Mouse (Mus musculus) adipose tissue, adult 10 weeks (tissue): ENCODE measurements around the gene Krt81. TPM values are rescaled to one million over a fixed set of nuclear protein-coding genes. Genes with fewer than 3 reads are reported as not detected.

ENCODE experiments used
- polyA plus RNA-seq: library from polyadenylated mRNA; stranded (reverse); fragments of 350-450 nt; fragmentation: Illumina TruSeq; extraction: RNeasy Lipid Tissue Mini Kit (QIAGEN cat#74804); gene quantifications from one replicate; pipeline ENCODE4 v1.2.3, GENCODE M21; 2014; ENCODE audit warnings: low read depth, low replicate concordance

Gene Krt81
- not detected for polyA plus RNA-seq

DNA sequence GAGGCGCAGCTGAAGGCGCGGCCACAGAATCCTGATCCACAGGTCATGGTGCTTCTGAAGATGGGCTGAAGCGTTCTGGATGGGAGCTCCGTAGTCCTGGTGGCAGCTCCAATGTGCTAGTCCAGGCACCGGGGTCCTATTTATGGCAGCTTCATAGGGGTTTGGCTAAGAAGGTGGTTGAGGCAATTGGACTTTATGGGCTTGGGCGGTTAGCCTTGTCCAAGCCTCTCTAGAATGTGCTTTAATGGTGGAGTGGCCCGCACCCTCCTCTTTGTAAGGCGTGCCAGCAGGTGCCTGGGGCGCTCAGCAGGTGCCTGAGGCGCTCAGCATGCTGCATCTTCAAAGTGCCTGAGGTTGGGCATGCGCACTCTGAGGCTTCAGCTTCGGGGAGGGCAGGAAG lies at the start of gene Krt81:
TSS of gene Krt81 (minus strand) at position 101 of the 400 bp plus-strand sequence.

DNA sequence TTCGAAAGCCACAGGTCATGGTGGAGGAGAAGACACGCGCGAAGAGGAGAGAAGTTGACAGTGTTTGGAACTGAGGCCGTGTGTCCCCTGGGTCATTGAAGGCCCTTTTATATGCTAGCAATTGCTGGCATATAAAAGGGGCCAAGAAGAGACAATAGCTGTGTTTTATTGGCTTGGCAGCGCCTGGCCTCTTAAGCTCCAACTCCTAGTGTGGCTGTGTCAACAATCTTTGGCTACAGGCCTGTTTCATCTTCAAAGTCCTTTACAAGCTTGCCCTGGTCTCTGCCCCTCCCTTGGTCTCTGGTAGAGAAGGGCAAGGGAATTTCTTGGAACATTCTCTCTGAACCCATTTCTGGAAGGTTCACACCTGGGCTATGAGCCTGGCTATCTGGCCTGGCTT lies 27.9 kb upstream of the Krt81 start, which contains the start of gene Krt83:
TSS of gene Krt83 (minus strand) at position 82 of the 400 bp plus-strand sequence.

DNA sequence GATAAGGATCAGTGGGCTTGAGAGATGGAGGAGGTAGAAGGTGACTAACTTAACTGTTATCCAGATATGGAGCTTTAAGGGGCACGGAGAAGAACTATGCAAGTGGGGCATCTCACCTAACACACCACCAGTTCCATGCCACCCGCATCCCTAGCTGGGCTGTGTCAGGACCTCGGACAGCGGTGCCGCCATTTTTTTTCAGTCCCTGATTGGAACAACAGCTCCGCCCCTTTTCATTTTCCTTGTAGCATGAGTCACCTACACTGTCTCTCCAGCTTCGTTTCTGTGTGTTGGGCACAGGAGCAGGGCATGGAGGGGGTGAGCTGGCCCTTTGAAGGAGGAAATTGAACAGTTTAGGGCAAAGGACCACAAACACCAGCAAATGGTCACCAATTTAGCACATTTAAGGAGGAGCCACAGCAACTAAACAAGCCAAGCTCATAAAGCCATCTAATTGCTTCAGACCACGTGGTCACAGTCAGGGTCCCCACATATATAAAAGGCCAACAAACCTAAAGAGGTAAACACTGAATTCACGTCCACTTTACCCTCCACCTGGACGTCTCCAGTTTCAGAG lies 9.5 kb upstream of the Krt81 start, which contains the start of gene Krt86:
TSS of gene Krt86 (plus strand) at position 527 of the 577 bp plus-strand sequence.

DNA sequence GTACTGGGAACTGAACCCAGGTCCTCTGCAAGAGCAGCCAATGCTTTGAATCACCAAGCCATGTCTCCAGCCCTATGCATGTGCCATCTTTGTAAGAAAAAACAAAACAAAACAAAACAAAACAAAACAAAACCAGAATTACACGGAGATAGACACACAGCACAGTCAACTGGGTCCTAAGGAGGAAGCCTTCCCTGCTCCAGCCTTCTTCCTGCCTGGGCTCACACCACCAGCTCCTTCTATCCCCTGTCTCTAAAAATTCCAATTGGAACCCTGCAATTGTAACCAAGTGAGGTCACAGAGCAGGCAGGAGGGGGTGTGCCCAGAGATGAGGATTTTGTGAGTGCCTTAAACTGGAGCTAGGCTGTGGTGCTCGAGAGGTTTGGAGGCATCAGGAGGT lies 16.1 kb downstream of the Krt81 start, which contains the start of gene Krt88:
TSS of gene Krt88 (plus strand) at position 301 of the 400 bp plus-strand sequence.

DNA sequence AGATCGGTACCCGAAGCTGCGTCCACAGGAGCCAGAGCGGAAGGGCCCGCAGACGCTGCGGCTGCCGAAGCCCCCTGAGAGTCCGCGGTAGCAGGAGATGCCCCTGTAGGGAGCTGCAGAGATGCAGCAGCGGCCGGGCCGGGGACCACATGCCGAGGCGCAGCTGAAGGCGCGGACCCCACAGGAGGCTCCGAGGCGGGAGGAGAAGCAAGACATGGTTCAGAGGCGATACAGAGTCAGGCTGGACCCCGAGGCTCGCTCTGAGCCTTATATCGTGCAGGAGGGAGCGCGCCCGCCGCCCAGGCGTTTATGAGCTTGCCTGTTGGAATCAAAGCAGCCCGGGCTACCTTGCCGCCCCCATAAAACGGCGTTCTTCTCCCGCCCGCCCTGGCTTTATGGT lies 25.0 kb downstream of the Krt81 start, which contains the start of gene Krt87:
TSS of gene Krt87 (minus strand) at position 250 of the 400 bp plus-strand sequence.

DNA sequence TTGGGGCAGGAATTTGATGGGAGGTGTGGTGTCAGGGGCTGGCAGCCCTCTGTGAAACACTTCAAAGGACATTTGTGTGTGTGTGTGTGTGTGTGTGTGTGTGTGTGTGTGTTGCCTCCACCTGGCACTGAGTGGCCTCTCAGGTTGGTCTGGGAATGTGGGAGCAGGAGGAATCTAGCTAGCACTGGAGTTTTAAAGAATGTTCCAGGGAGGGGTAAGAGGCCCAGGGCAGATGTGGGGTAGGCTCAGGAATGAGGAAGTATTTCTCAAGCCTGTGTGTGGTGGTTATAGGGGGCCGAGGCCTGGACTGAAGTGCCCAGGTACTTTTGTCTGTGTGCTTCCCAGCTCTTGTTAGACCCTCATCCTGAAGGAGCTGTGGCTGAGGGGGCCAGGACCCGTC lies 52.8 kb downstream of the Krt81 start, which contains the start of gene Krt7:
TSS of gene Krt7 (plus strand) at position 269 of the 400 bp plus-strand sequence.

Other genes starting within 250 kb of the Krt81 start
- gene Grasp, start 239.6 kb downstream of the Krt81 start, polyA plus RNA-seq = 4.1 TPM
- gene Nr4a1, start 209.5 kb downstream of the Krt81 start, polyA plus RNA-seq = 34.9 TPM
- 23.9 TPM for gene Atg101, start 179.5 kb downstream of the Krt81 start, polyA plus RNA-seq
- 3.1 TPM for gene 6030408B16Rik, start 170.5 kb downstream of the Krt81 start, polyA plus RNA-seq
- gene Krt80, start 93.6 kb downstream of the Krt81 start, polyA plus RNA-seq = 5.3 TPM
- gene Krt7, start 52.7 kb downstream of the Krt81 start, polyA plus RNA-seq = 24.7 TPM
- not detected for gene Krt87, start 24.9 kb downstream of the Krt81 start, polyA plus RNA-seq
- 3.5 TPM for gene Krt88, start 16.0 kb downstream of the Krt81 start, polyA plus RNA-seq
- gene Krt86, start 9.7 kb upstream of the Krt81 start, polyA plus RNA-seq = not detected
- gene Krt83, start 27.8 kb upstream of the Krt81 start, polyA plus RNA-seq = not detected
- not detected for gene Gm49425, start 53.5 kb upstream of the Krt81 start, polyA plus RNA-seq
- not detected for gene Krt84, start 69.1 kb upstream of the Krt81 start, polyA plus RNA-seq
- not detected for gene Krt82, start 86.9 kb upstream of the Krt81 start, polyA plus RNA-seq
- gene Krt90, start 99.2 kb upstream of the Krt81 start, polyA plus RNA-seq = not detected
- gene Krt75, start 110.2 kb upstream of the Krt81 start, polyA plus RNA-seq = not detected
- not detected for gene Gm5414, start 164.4 kb upstream of the Krt81 start, polyA plus RNA-seq
- gene Gm5478, start 183.6 kb upstream of the Krt81 start, polyA plus RNA-seq = not detected
- gene Krt6b, start 216.5 kb upstream of the Krt81 start, polyA plus RNA-seq = not detected
- not detected for gene Krt6a, start 230.6 kb upstream of the Krt81 start, polyA plus RNA-seq
- gene Krt5, start 249.1 kb upstream of the Krt81 start, polyA plus RNA-seq = 39.6 TPM